Mouse (Mus musculus) lung, postnatal 4 days (tissue): Measurements from ENCODE around the gene Alg9.

Experiments used
- DNase-seq, 2 experiments: peaks; one replicate each; pipeline ENCODE4 v3.0.0; 2021

Alg9 gene

DNA sequence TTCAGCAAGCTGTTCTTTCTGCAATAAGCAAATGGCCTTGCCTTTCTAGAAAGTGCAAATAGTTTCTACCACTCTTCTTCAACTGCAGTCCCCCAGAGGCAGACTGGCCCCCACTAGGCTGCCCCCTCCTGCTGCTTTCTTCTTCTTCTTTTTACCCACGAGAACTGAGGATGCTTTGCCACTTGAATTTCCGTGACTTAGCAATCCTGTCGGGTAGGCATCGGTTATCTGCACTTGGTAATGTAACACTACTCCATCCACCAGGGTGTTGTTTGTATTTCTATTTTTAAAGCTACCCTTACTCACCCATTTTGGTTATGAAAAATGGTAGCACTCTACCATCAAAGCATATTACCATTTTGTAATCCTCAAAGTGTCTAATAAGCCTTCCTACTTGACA, 115.1 kb downstream of the Alg9 start:
- no peak for DNase-seq

- no peak for DNase-seq
Measured at GRCm38 (mm10) chr9:50890494-50891090, 115.8 kb downstream of the Alg9 start.
